Mouse (Mus musculus): ENCODE results near the gene Atg101.

- TF ChIP-seq CTCF (IDR thresholded peaks at IDR 0.05; ENCODE audit: borderline replicate concordance, extremely low read depth, insufficient read depth, insufficient read length) (no peak), POLR2A (IDR thresholded peaks at IDR 0.05; ENCODE audit: borderline replicate concordance, extremely low read depth, insufficient read depth, insufficient read length, poor library complexity, severe bottlenecking) (no peak)
Observed at GRCm38 (mm10) chr15:101333165-101333564, 49.1 kb downstream of the Atg101 start.

Measured in brain, embryonic 14.5 days (tissue).